Mouse (Mus musculus) myocyte (in vitro differentiated cells): ENCODE measurements around the gene Pcx. TPM values are rescaled to one million over a fixed set of nuclear protein-coding genes. Genes with fewer than 3 reads are reported as not detected.

Source experiments
- H3K27me3 ChIP-seq: one replicate; pipeline ENCODE4 v1.6.1; 2011; ENCODE audit not compliant: control insufficient read depth, insufficient read depth, insufficient read length
- H3K36me3 ChIP-seq: one replicate; pipeline ENCODE4 v1.6.1; 2011; ENCODE audit not compliant: control insufficient read depth, insufficient read depth
- H3K4me2 ChIP-seq: one replicate; pipeline ENCODE4 v1.6.1; 2011; ENCODE audit warnings: low read depth, control low read depth
- H3K4me3 ChIP-seq: one replicate; pipeline ENCODE4 v1.5.1; 2011; ENCODE audit warnings: mild to moderate bottlenecking, control low read depth, moderate library complexity
- H3K79me2 ChIP-seq: one replicate; pipeline ENCODE4 v1.6.1; 2011; ENCODE audit not compliant: control insufficient read depth, insufficient read depth
- H3ac ChIP-seq: one replicate; pipeline ENCODE4 v1.6.1; 2011; ENCODE audit not compliant: control insufficient read depth, insufficient read length
- CEBPB ChIP-seq: IDR thresholded peaks from 2 replicates; pipeline ENCODE4 v1.6.1; 2011; ENCODE audit warnings: mild to moderate bottlenecking, moderate library complexity; ENCODE audit not compliant: poor library complexity, insufficient read depth, severe bottlenecking
- E2F4 ChIP-seq: IDR thresholded peaks from one replicate; pipeline ENCODE4 v1.6.1; 2011; ENCODE audit warnings: mild to moderate bottlenecking, control low read depth, moderate library complexity; ENCODE audit not compliant: insufficient read depth
- MAX ChIP-seq: IDR thresholded peaks from one replicate; pipeline ENCODE4 v1.6.1; 2011; ENCODE audit warnings: low read depth, mild to moderate bottlenecking, control low read depth
- MYOD1 ChIP-seq, 3 experiments: IDR thresholded peaks; one replicate each; pipeline ENCODE4 v1.6.1; 2011; ENCODE audit warnings: control low read depth in 2 of 3, low read depth in 2 of 3, mild to moderate bottlenecking in 2 of 3, moderate library complexity in 1 of 3; ENCODE audit not compliant: insufficient read length in 2 of 3, control insufficient read depth in 1 of 3
- MYOG ChIP-seq, 3 experiments: IDR thresholded peaks; one replicate each; pipeline ENCODE4 v1.6.1; 2011; ENCODE audit warnings: control low read depth in 2 of 3, low read depth in 2 of 3, mild to moderate bottlenecking in 2 of 3; ENCODE audit not compliant: insufficient read length in 2 of 3, control insufficient read depth in 1 of 3, insufficient read depth in 1 of 3
- POLR2A ChIP-seq: IDR thresholded peaks from one replicate; pipeline ENCODE4 v1.6.1; 2011; ENCODE audit warnings: low read depth, mild to moderate bottlenecking, control low read depth, moderate library complexity; ENCODE audit not compliant: insufficient read length
- POLR2AphosphoS2 ChIP-seq: IDR thresholded peaks from one replicate; pipeline ENCODE4 v1.6.1; 2011; ENCODE audit warnings: low read depth, control low read depth; ENCODE audit not compliant: insufficient read length
- REST ChIP-seq: IDR thresholded peaks from one replicate; pipeline ENCODE4 v1.6.1; 2011; ENCODE audit warnings: mild to moderate bottlenecking, control low read depth, moderate library complexity; ENCODE audit not compliant: insufficient read depth, insufficient read length
- SRF ChIP-seq: IDR thresholded peaks from one replicate; pipeline ENCODE4 v1.6.1; 2011; ENCODE audit warnings: low read depth; ENCODE audit not compliant: control insufficient read depth, insufficient read length
- TCF12 ChIP-seq: IDR thresholded peaks from one replicate; pipeline ENCODE4 v1.6.1; 2011; ENCODE audit warnings: mild to moderate bottlenecking, control low read depth; ENCODE audit not compliant: poor library complexity, insufficient read depth, severe bottlenecking
- TCF3 ChIP-seq: IDR thresholded peaks from one replicate; pipeline ENCODE4 v1.6.1; 2011; ENCODE audit warnings: low read depth, control low read depth; ENCODE audit not compliant: insufficient read length
- USF1 ChIP-seq: IDR thresholded peaks from one replicate; pipeline ENCODE4 v1.6.1; 2011; ENCODE audit warnings: low read depth, mild to moderate bottlenecking, control low read depth, moderate library complexity
- polyA plus RNA-seq: library from polyadenylated mRNA; unstranded; fragments of >200 nt; fragmentation: generic; extraction: Trizol; gene quantifications from one replicate; pipeline ENCODE4 v1.2.1, GENCODE M21; 2012; ENCODE audit warnings: missing spikeins

Pcx gene
- polyA plus RNA-seq, 1 experiment, result 16.3 TPM

GRCm38 (mm10) chr19:4474739-4475138, 35.5 kb upstream of the Pcx start:
- H3K27me3 ChIP-seq, result no peaks in the 10 kb centered on the region
- TF ChIP-seq TCF3 (no peak), MYOG (IDR thresholded peaks at IDR 0.05; ENCODE audit: control insufficient read depth in 1 of 3, insufficient read depth in 1 of 3, insufficient read length in 2 of 3, low read depth in 2 of 3) (no peak), POLR2AphosphoS2 (no peak), REST (no peak), CEBPB (no peak)
- no peak overlapping the region for H3ac ChIP-seq
- H3K4me2 ChIP-seq, result peak overlapping the region; percentile 79
- no peaks in the 10 kb centered on the region for H3K79me2 ChIP-seq
- H3K36me3 ChIP-seq, result no peaks in the 10 kb centered on the region
- H3K4me3 ChIP-seq, result no peak overlapping the region

GRCm38 (mm10) chr19:4475224-4475925, 34.9 kb upstream of the Pcx start:
- Histone ChIP-seq H3K36me3 (no peaks in the 10 kb centered on the region), H3K4me3 (peak overlapping the region; percentile 37), H3ac (no peak overlapping the region), H3K4me2 (peak overlapping the region; percentile 79), H3K27me3 (no peaks in the 10 kb centered on the region), H3K79me2 (no peaks in the 10 kb centered on the region)
- TF ChIP-seq MYOG (IDR thresholded peaks at IDR 0.05; ENCODE audit: control insufficient read depth in 1 of 3, insufficient read depth in 1 of 3, insufficient read length in 2 of 3, low read depth in 2 of 3) (peak in 2 of 3 experiments; percentile 40 to 84), SRF (no peak), MYOD1 (IDR thresholded peaks at IDR 0.05; ENCODE audit: control insufficient read depth in 1 of 3, insufficient read length in 2 of 3, low read depth in 2 of 3) (peak in 2 of 3 experiments; percentile 58 to 95)

GRCm38 (mm10) chr19:4476601-4477257, 33.5 kb upstream of the Pcx start:
- peak overlapping the region; percentile 37 for H3K4me3 ChIP-seq
- no peaks in the 10 kb centered on the region for H3K36me3 ChIP-seq
- peak overlapping the region; percentile 48 for H3ac ChIP-seq
- peak overlapping the region; percentile 79 for H3K4me2 ChIP-seq
- H3K27me3 ChIP-seq, result no peaks in the 10 kb centered on the region
- no peaks in the 10 kb centered on the region for H3K79me2 ChIP-seq
- TF ChIP-seq POLR2A (peak; percentile 8), E2F4 (no peak), TCF12 (no peak), MYOD1 (IDR thresholded peaks at IDR 0.05; ENCODE audit: control insufficient read depth in 1 of 3, insufficient read length in 2 of 3, low read depth in 2 of 3) (peak in 1 of 3 experiments; percentile 28), USF1 (no peak), MYOG (IDR thresholded peaks at IDR 0.05; ENCODE audit: control insufficient read depth in 1 of 3, insufficient read depth in 1 of 3, insufficient read length in 2 of 3, low read depth in 2 of 3) (peak in 2 of 3 experiments; percentile 2), MAX (no peak), POLR2AphosphoS2 (no peak), CEBPB (no peak)

- Histone ChIP-seq H3K4me3 (peak within 1 kb of the TSS; percentile 37), H3K4me2 (peak within 1 kb of the TSS; percentile 79), H3ac (peak within 1 kb of the TSS; percentile 48), H3K36me3 (no peaks in the 10 kb centered on the region), H3K79me2 (no peaks in the 10 kb centered on the region), H3K27me3 (no peaks in the 10 kb centered on the region)
- no peak for TF ChIP-seq POLR2A
- no peak for TF ChIP-seq USF1
- peak; percentile 37 for TF ChIP-seq TCF12
- TF ChIP-seq MYOG (IDR thresholded peaks at IDR 0.05; ENCODE audit: control insufficient read depth in 1 of 3, insufficient read depth in 1 of 3, insufficient read length in 2 of 3, low read depth in 2 of 3), result peak in 2 of 3 experiments; percentile 15 to 89
- TF ChIP-seq SRF, result no peak
- TF ChIP-seq POLR2AphosphoS2, result no peak
- TF ChIP-seq CEBPB, result no peak
- peak in 2 of 3 experiments; percentile 41 to 92 for TF ChIP-seq MYOD1 (IDR thresholded peaks at IDR 0.05; ENCODE audit: control insufficient read depth in 1 of 3, insufficient read length in 2 of 3, low read depth in 2 of 3)
- TF ChIP-seq MAX, result no peak
- TF ChIP-seq REST, result no peak
- no peak for TF ChIP-seq E2F4
- TF ChIP-seq TCF3, result no peak
These were observed 32.7 kb upstream of the Pcx start, which contains the start of gene Syt12 for GRCm38 (mm10) chr19:4477345-4478189. Gene Syt12, minus strand, starts transcription at chr19:4477447.
